Mouse (Mus musculus) erythroblast, embryonic 14.5 days (primary cell): ENCODE results near the gene Vps26c.

Experiments
- GATA1 ChIP-seq: IDR thresholded peaks from 2 replicates; pipeline ENCODE4 v1.6.1; 2012; ENCODE audit warnings: low read length, inconsistent platforms, mixed read lengths
- TAL1 ChIP-seq: IDR thresholded peaks from 3 replicates; pipeline ENCODE4 v1.6.1; 2012; ENCODE audit warnings: low read length, inconsistent platforms, mixed read lengths

DNA sequence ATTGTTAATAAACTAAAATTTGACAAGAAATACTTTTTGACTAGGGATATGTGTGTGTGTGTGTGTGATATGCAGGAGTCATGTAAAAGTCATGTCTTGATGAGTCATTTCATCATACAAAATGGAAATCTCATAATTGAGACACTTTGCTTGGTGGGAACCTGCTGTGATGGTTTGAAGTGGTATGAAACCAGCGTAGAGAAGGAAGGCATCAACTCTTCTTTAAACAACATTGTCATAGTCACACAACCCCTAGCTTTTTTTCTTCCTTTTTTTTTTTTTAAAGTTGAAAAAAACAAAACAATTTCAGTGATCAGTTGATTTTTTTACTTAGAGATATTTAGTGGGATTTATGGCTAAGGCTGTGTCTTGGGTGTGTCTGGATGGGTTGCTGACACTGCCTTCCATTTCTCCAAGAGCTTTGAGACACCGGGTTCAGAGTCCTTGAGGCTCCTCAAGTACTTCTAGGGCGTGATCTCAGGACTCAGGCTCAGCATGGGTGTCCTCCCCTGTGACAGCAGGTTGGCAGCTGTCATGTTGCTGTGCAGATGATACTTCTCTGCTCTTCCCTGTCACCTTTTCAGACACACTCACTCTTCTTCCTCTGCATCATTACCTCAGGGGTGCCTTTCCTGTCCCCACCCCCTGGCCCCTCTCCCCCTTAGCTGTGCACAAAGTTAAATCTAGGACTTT, 47.5 kb upstream of the Vps26c start:
- TF ChIP-seq GATA1 (no peak), TAL1 (no peak)
